Mouse (Mus musculus) yolk sac, embryonic 10.5 days (tissue): Measurements from ENCODE around the gene Hbb-bt.
A peak's percentile ranks its signal among the peaks of the same experiment; 100 is the strongest.
"Not testable (repeated sequence)": the region's sequence is repeated elsewhere in the genome, so short reads cannot be mapped to it uniquely, and the experiment has no call there.

Experiments
- DNase-seq: peaks from one replicate; pipeline ENCODE4 v3.0.0-alpha.2; 2017; ENCODE audit warnings: low spot score

The Hbb-bt gene

GRCm38 (mm10) chr7:103813766-103814165 lies at the start of gene Hbb-bt:
TSS of gene Hbb-bt (minus strand) at chr7:103813996.
- DNase-seq: no peak

- DNase-seq: no peak
Measured at GRCm38 (mm10) chr7:103861531-103861930, 47.7 kb upstream of the Hbb-bt start.

- peak; percentile 66 for DNase-seq
Measured at GRCm38 (mm10) chr7:103860855-103861254, 47.1 kb upstream of the Hbb-bt start.

GRCm38 (mm10) chr7:103859076-103859475 lies 45.3 kb upstream of the Hbb-bt start:
- peak; percentile 41 for DNase-seq

GRCm38 (mm10) chr7:103854669-103855068 lies 40.9 kb upstream of the Hbb-bt start:
- no peak for DNase-seq

- peak; percentile 28 for DNase-seq
Measured at GRCm38 (mm10) chr7:103853090-103853489, 39.3 kb upstream of the Hbb-bt start, which contains the start of gene Hbb-y. TSS of gene Hbb-y (minus strand) at chr7:103853216.

GRCm38 (mm10) chr7:103844525-103845325 lies 30.9 kb upstream of the Hbb-bt start:
- DNase-seq: no peak

- peak; percentile 36 for DNase-seq
Measured at GRCm38 (mm10) chr7:103843034-103843433, 29.2 kb upstream of the Hbb-bt start, which contains the start of gene Hbb-bh1. TSS of gene Hbb-bh1 (minus strand) at chr7:103843164.

- no peak for DNase-seq
Measured at GRCm38 (mm10) chr7:103840268-103840667, 26.5 kb upstream of the Hbb-bt start, which contains the start of gene Hbb-bh2. TSS of gene Hbb-bh2 (minus strand) at chr7:103840520.

- no peak for DNase-seq
Measured at GRCm38 (mm10) chr7:103827808-103828207, 14.0 kb upstream of the Hbb-bt start, which contains the start of gene Hbb-bs. TSS of gene Hbb-bs (minus strand) at chr7:103828096.

GRCm38 (mm10) chr7:103827139-103827538 lies 13.3 kb upstream of the Hbb-bt start:
- not testable (repeated sequence) for DNase-seq

- no peak for DNase-seq
Measured at GRCm38 (mm10) chr7:103826255-103826887, 12.6 kb upstream of the Hbb-bt start.

GRCm38 (mm10) chr7:103825536-103826254 lies 11.9 kb upstream of the Hbb-bt start:
- no peak for DNase-seq

GRCm38 (mm10) chr7:103824597-103824996 lies 10.8 kb upstream of the Hbb-bt start:
- no peak for DNase-seq

GRCm38 (mm10) chr7:103815085-103815484 lies 1.3 kb upstream of the Hbb-bt start:
- not testable (repeated sequence) for DNase-seq

- DNase-seq: not testable (repeated sequence)
Measured at GRCm38 (mm10) chr7:103813152-103813551, 644 bp downstream of the Hbb-bt start.

- no peak for DNase-seq
Measured at GRCm38 (mm10) chr7:103812174-103812573, 1.6 kb downstream of the Hbb-bt start.

GRCm38 (mm10) chr7:103811223-103811845 lies 2.5 kb downstream of the Hbb-bt start:
- no peak for DNase-seq

- no peak for DNase-seq
Measured at GRCm38 (mm10) chr7:103810746-103811145, 3.0 kb downstream of the Hbb-bt start.

- no peak for DNase-seq
Measured at GRCm38 (mm10) chr7:103810296-103810695, 3.5 kb downstream of the Hbb-bt start.

- DNase-seq: no peak
Measured at GRCm38 (mm10) chr7:103809801-103810155, 4.0 kb downstream of the Hbb-bt start.
